Mouse (Mus musculus) heart, postnatal 0 days (tissue): Measurements from ENCODE around the gene Wfdc3.

Experiments used
- CTCF ChIP-seq: IDR thresholded peaks from 2 replicates; pipeline ENCODE4 v1.5.1; 2016; ENCODE audit warnings: antibody characterized with exemption, control low read depth, low read depth
- EP300 ChIP-seq: IDR thresholded peaks from 2 replicates; pipeline ENCODE4 v1.6.1; 2016; ENCODE audit warnings: antibody characterized with exemption, low read depth

GRCm38 (mm10) chr2:164731719-164732118, 14.0 kb downstream of the Wfdc3 start:
- no peak for TF ChIP-seq CTCF
- TF ChIP-seq EP300: no peak
